Mouse (Mus musculus) kidney, adult 2 months (tissue): ENCODE data around the gene Plppr4. TPM values are rescaled to one million over a fixed set of nuclear protein-coding genes. Genes with fewer than 3 reads are reported as not detected.

Source experiments
- DNase-seq: peaks from one replicate; pipeline ENCODE4 v3.0.0; 2021
- H3K27ac ChIP-seq: fragments of 200-500 bp; 2 replicates; pipeline ENCODE4 v1.5.1; 2012; ENCODE audit warnings: low read depth, low read length, control low read depth, inconsistent platforms; ENCODE audit not compliant: insufficient read depth
- H3K27me3 ChIP-seq: fragments of 200-500 bp; replicated peaks from 2 replicates; pipeline ENCODE4 v1.6.1; 2012; ENCODE audit warnings: mild to moderate bottlenecking, moderate library complexity, low read length, inconsistent platforms; ENCODE audit not compliant: control insufficient read depth, insufficient read depth
- H3K36me3 ChIP-seq: fragments of 200-500 bp; 2 replicates; pipeline ENCODE4 v1.6.1; 2012; ENCODE audit warnings: mild to moderate bottlenecking, moderate library complexity, low read length, inconsistent platforms; ENCODE audit not compliant: control insufficient read depth, insufficient read depth
- H3K4me1 ChIP-seq: fragments of 200-500 bp; 2 replicates; pipeline ENCODE4 v1.6.1; 2011; ENCODE audit warnings: low read length; ENCODE audit not compliant: control insufficient read depth, insufficient read depth
- H3K4me3 ChIP-seq: fragments of 200-500 bp; 2 replicates; pipeline ENCODE4 v1.5.1; 2011; ENCODE audit warnings: mild to moderate bottlenecking, low read depth, low read length, control low read depth; ENCODE audit not compliant: insufficient read depth
- CTCF ChIP-seq: fragments of 200-500 bp; conservative IDR thresholded peaks from 2 replicates; pipeline ENCODE4 v1.5.1; 2011; ENCODE audit warnings: low read depth, mild to moderate bottlenecking, control low read depth, low read length, moderate library complexity, mixed read lengths; ENCODE audit not compliant: insufficient read depth, insufficient read length
- POLR2A ChIP-seq: fragments of 200-500 bp; IDR thresholded peaks from one replicate; pipeline ENCODE4 v1.6.1; 2011; ENCODE audit warnings: low read depth, low read length, control low read depth
- WGBS: fragments of 180-500 bp; shearing (Covaris S2); methylation state at CpG from one replicate; pipeline ENCODE4 v1.1.7; 2018; 5-methylcytosine and 5-hydroxymethylcytosine counted together
- polyA plus RNA-seq: library from polyadenylated mRNA; depleted of rRNA; stranded (reverse); fragments of >200 nt; gene quantifications from 2 replicates; pipeline ENCODE4 v1.2.3, GENCODE M21; 2012

Plppr4 gene
- polyA plus RNA-seq, 1 experiment, result 3.3 TPM

GRCm38 (mm10) chr3:117353940-117354339 is 6.7 kb downstream of the Plppr4 start:
- TF ChIP-seq CTCF (no peak), POLR2A (no peak)
- Histone ChIP-seq H3K36me3 (no peaks in the 10 kb centered on the region), H3K27ac (no peak overlapping the region), H3K27me3 (no peaks in the 10 kb centered on the region), H3K4me3 (no peak overlapping the region), H3K4me1 (no peaks in the 10 kb centered on the region)
- no peak for DNase-seq
- WGBS, result 70% methylated on average over 2 of the region's 2 CpGs

- H3K36me3 ChIP-seq, result no peaks in the 10 kb centered on the region
- WGBS, result 85% methylated on average over 1 of the region's 1 CpGs
- H3K4me3 ChIP-seq, result no peak overlapping the region
- no peak overlapping the region for H3K27ac ChIP-seq
- H3K27me3 ChIP-seq, result no peaks in the 10 kb centered on the region
- no peak for TF ChIP-seq CTCF
- TF ChIP-seq POLR2A, result no peak
- no peak for DNase-seq
- no peaks in the 10 kb centered on the region for H3K4me1 ChIP-seq
Observed at GRCm38 (mm10) chr3:117346351-117346750, 14.3 kb downstream of the Plppr4 start.

- TF ChIP-seq CTCF (no peak), POLR2A (no peak)
- Histone ChIP-seq H3K27ac (no peak overlapping the region), H3K4me1 (no peaks in the 10 kb centered on the region), H3K4me3 (no peak overlapping the region), H3K27me3 (no peaks in the 10 kb centered on the region), H3K36me3 (no peaks in the 10 kb centered on the region)
- no peak for DNase-seq
- 83% methylated on average over 10 of the region's 10 CpGs for WGBS
Observed at GRCm38 (mm10) chr3:117331502-117331901, 29.2 kb downstream of the Plppr4 start.

DNA sequence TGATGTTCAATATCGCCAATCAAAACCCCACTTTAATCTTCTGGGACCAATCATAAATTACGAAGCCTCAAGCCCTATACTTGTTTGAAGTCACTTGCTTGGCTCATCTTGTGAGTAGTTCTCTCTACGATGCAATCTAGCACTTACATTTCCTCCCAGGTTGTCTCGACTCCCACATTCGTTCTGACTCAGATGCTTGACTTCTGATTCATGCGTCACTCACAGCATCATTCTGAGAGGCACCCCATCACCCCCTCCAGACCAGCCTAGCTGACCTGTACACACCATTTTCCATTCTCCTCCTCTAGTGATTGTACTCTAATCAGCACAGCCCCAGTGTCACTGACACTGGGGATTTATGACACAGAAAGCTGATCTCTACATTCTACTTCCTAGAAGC is 31.2 kb downstream of the Plppr4 start:
- H3K36me3 ChIP-seq, result no peaks in the 10 kb centered on the region
- no peak for DNase-seq
- H3K27ac ChIP-seq, result no peak overlapping the region
- no peak for TF ChIP-seq CTCF
- TF ChIP-seq POLR2A, result no peak
- no peaks in the 10 kb centered on the region for H3K4me1 ChIP-seq
- WGBS, result 44% methylated on average over 6 of the region's 6 CpGs
- H3K4me3 ChIP-seq, result no peak overlapping the region
- H3K27me3 ChIP-seq, result no peaks in the 10 kb centered on the region

DNA sequence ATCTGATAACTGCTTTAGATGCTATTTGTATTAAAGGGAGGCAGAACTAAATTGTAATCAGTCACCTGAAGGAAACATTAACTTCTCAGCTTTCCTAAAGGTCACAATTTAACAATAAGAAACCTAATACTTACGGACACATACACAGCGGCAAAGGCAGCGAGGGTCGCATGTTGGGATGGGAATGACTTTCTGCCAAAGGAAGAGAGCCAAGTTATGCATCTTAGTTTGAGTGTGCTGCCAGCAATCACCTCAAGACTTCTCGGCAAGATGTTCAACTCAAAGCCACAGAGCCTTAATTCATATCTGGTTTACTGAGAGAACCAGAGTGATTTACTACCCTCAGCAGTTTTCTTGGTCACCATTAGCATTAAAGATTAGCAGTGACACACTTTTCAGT is 34.1 kb downstream of the Plppr4 start:
- DNase-seq, result no peak
- H3K4me1 ChIP-seq, result no peaks in the 10 kb centered on the region
- 45% methylated on average over 5 of the region's 5 CpGs for WGBS

DNA sequence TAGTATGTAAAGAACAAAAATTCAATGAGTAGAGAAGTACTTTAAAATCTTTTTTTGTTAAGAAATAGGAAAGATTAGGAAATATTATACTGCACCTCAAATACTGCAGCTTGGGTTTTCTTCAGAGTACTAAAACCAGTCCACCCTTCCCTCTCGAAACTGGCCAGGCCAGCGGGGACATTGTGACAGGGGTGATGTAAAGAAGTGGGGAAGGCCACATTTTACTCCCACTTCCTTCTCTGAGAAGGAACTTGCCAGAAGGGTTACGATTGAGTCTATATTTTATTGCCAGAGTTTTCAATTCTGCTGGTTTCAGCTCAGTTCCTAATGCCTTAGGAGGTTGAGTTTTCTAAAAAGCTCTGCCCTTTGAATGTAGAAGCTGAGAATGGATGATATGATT is 41.0 kb downstream of the Plppr4 start:
- DNase-seq, result no peak
- WGBS, result 79% methylated on average over 3 of the region's 3 CpGs

More for the DNA sequence above, 34.1 kb downstream of the Plppr4 start:
- no peak for TF ChIP-seq CTCF
- no peak for TF ChIP-seq POLR2A
- Histone ChIP-seq H3K27me3 (no peaks in the 10 kb centered on the region), H3K4me3 (no peak overlapping the region), H3K36me3 (no peaks in the 10 kb centered on the region), H3K27ac (no peak overlapping the region)

GRCm38 (mm10) chr3:117313339-117313738 is 47.3 kb downstream of the Plppr4 start:
- Histone ChIP-seq H3K36me3 (no peaks in the 10 kb centered on the region), H3K27ac (no peak overlapping the region), H3K4me1 (no peaks in the 10 kb centered on the region), H3K4me3 (no peak overlapping the region), H3K27me3 (no peaks in the 10 kb centered on the region)
- 83% methylated on average over 4 of the region's 4 CpGs for WGBS
- DNase-seq, result no peak
- TF ChIP-seq POLR2A, result no peak
- TF ChIP-seq CTCF, result no peak

More for the DNA sequence above, 41.0 kb downstream of the Plppr4 start:
- Histone ChIP-seq H3K27me3 (no peaks in the 10 kb centered on the region), H3K27ac (no peak overlapping the region), H3K4me3 (no peak overlapping the region), H3K36me3 (no peaks in the 10 kb centered on the region), H3K4me1 (no peaks in the 10 kb centered on the region)
- TF ChIP-seq CTCF, result no peak
- no peak for TF ChIP-seq POLR2A

DNA sequence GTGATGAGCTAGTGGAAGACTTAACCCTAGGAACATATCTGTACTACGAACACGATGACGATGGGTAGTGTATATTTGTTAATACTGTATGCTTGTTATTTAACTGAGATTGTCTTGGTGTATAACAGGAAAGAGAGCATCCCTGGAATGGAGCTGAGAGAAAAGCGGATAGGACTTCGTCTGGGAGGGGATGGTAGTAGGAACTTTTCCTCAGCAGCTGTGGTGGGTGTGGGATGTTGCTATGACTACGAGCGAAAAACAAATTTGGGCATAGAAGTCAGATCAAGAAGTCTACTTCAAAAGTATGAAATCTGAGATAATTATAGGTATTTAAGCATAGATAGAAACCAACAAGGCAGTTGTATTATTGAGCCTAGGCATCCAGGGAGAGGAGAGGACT is 48.6 kb downstream of the Plppr4 start:
- WGBS, result 94% methylated on average over 7 of the region's 7 CpGs
- no peak overlapping the region for H3K27ac ChIP-seq
- no peak overlapping the region for H3K4me3 ChIP-seq
- no peaks in the 10 kb centered on the region for H3K36me3 ChIP-seq
- H3K27me3 ChIP-seq, result no peaks in the 10 kb centered on the region
- no peak for DNase-seq
- H3K4me1 ChIP-seq, result no peaks in the 10 kb centered on the region
- no peak for TF ChIP-seq CTCF
